Mouse (Mus musculus) limb, embryonic 14.5 days (tissue): Measurements from ENCODE around the gene Cox17. TPM values are rescaled to one million over a fixed set of nuclear protein-coding genes. Genes with fewer than 3 reads are reported as not detected.
A peak's percentile ranks its signal among the peaks of the same experiment; 100 is the strongest.

Experiments
- ATAC-seq: fragments of 200-750 bp; cut with Nextera tagmentation; 2 replicates; pipeline ENCODE4 v1.8.0; 2017; ENCODE audit warnings: low read depth, moderate number of reproducible peaks, moderate TSS enrichment; ENCODE audit not compliant: low FRiP score
- DNase-seq: peaks from one replicate; pipeline ENCODE4 v3.0.0-alpha.2; 2015; ENCODE audit warnings: low spot score
- H3K27ac ChIP-seq: fragments of 300-500 bp; sonication (generic); replicated peaks from 2 replicates; pipeline ENCODE4 v1.5.1; 2014; ENCODE audit warnings: low read depth, mild to moderate bottlenecking, low read length, moderate library complexity, mixed read lengths
- H3K27me3 ChIP-seq: fragments of 300-500 bp; sonication (generic); 2 replicates; pipeline ENCODE4 v1.6.1; 2014; ENCODE audit warnings: low read length, mixed read lengths; ENCODE audit not compliant: control insufficient read depth, insufficient read depth
- H3K36me3 ChIP-seq: fragments of 300-500 bp; sonication (generic); 2 replicates; pipeline ENCODE4 v1.6.1; 2014; ENCODE audit warnings: mild to moderate bottlenecking, low read length, moderate library complexity, mixed read lengths; ENCODE audit not compliant: control insufficient read depth, insufficient read depth
- H3K4me1 ChIP-seq: fragments of 300-500 bp; sonication (generic); 2 replicates; pipeline ENCODE4 v1.6.1; 2014; ENCODE audit warnings: antibody characterized with exemption, low read length, mixed read lengths; ENCODE audit not compliant: control insufficient read depth, insufficient read depth
- H3K4me2 ChIP-seq: fragments of 300-500 bp; sonication (generic); replicated peaks from 2 replicates; pipeline ENCODE4 v1.6.1; 2014; ENCODE audit warnings: low read depth, mild to moderate bottlenecking, low read length, moderate library complexity; ENCODE audit not compliant: severe bottlenecking
- H3K4me3 ChIP-seq: fragments of 300-500 bp; sonication (generic); replicated peaks from 2 replicates; pipeline ENCODE4 v1.5.1; 2014; ENCODE audit warnings: low read length
- H3K9ac ChIP-seq: fragments of 300-500 bp; sonication (generic); 2 replicates; pipeline ENCODE4 v1.6.1; 2014; ENCODE audit warnings: mild to moderate bottlenecking, low read depth, low read length, moderate library complexity; ENCODE audit not compliant: severe bottlenecking
- H3K9me3 ChIP-seq: fragments of 300-500 bp; sonication (generic); 2 replicates; pipeline ENCODE4 v1.6.1; 2016; ENCODE audit warnings: low read length; ENCODE audit not compliant: control insufficient read depth
- POLR2A ChIP-seq: fragments of 200-500 bp; IDR thresholded peaks from 2 replicates; pipeline ENCODE4 v1.8.0; 2012; ENCODE audit warnings: inconsistent platforms, mild to moderate bottlenecking, moderate library complexity, borderline replicate concordance; ENCODE audit not compliant: insufficient read depth, insufficient read length; ENCODE audit errors: extremely low read depth
- WGBS: fragments of 180-500 bp; shearing (Covaris S2); extraction: QIAGEN DNeasy Blood & Tissue Kit; methylation state at CpG from one replicate; pipeline ENCODE4 v1.1.7; 2014; 5-methylcytosine and 5-hydroxymethylcytosine counted together
- polyA plus RNA-seq, 2 experiments: library from polyadenylated mRNA; depleted of rRNA in 1 of 2; stranded (reverse) in 1 of 2; unstranded in 1 of 2; fragments of >200 nt; fragmentation: Nextera tagmentation in 1 of 2; extraction: Ambion mirVana in 1 of 2; gene quantifications; 2 replicates each; pipeline versions ENCODE4 v1.2.1 to v1.2.3; 2012 to 2014

The Cox17 gene
- polyA plus RNA-seq, 2 experiments: 83.6 to 124 TPM

- Histone ChIP-seq H3K9me3 (no peaks in the 10 kb centered on the region), H3K9ac (peak overlapping the region; percentile 43), H3K27me3 (no peaks in the 10 kb centered on the region), H3K36me3 (no peaks in the 10 kb centered on the region), H3K4me1 (peaks cover 22% of the 10 kb centered on the region), H3K4me2 (peak overlapping the region; percentile 51), H3K27ac (peak overlapping the region; percentile 62; the same call in 1 of the 2 replicates), H3K4me3 (peak overlapping the region; percentile 21)
- 22% methylated on average over 17 of the region's 17 CpGs for WGBS
- DNase-seq: peak; percentile 57
- TF ChIP-seq POLR2A: peak; percentile 37; the same call in 1 of the 2 replicates
- peak; percentile 78 for ATAC-seq
Observed at GRCm38 (mm10) chr16:38399531-38400231, 52.9 kb downstream of the Cox17 start.

GRCm38 (mm10) chr16:38400311-38400960, 53.6 kb downstream of the Cox17 start:
- Histone ChIP-seq H3K4me2 (peak overlapping the region; percentile 51), H3K9ac (peak overlapping the region; percentile 43), H3K9me3 (no peaks in the 10 kb centered on the region), H3K27me3 (no peaks in the 10 kb centered on the region), H3K4me3 (peak overlapping the region; percentile 21), H3K4me1 (peaks cover 22% of the 10 kb centered on the region), H3K36me3 (no peaks in the 10 kb centered on the region), H3K27ac (peak overlapping the region; percentile 62; the same call in 1 of the 2 replicates)
- no peak for TF ChIP-seq POLR2A
- DNase-seq (no peak), ATAC-seq (no peak)
- WGBS: 81% methylated on average over 9 of the region's 9 CpGs

- Histone ChIP-seq H3K27ac (no peak overlapping the region), H3K4me1 (peaks cover 16% of the 10 kb centered on the region), H3K4me2 (no peak overlapping the region), H3K4me3 (no peak overlapping the region), H3K36me3 (no peaks in the 10 kb centered on the region), H3K27me3 (no peaks in the 10 kb centered on the region), H3K9ac (no peak overlapping the region), H3K9me3 (no peaks in the 10 kb centered on the region)
- WGBS: 82% methylated on average over 6 of the region's 6 CpGs
- ATAC-seq (no peak), DNase-seq (no peak)
- no peak for TF ChIP-seq POLR2A
Observed at GRCm38 (mm10) chr16:38401468-38401867, 54.7 kb downstream of the Cox17 start.

Other genes starting within 250 kb of the Cox17 start
- 0.03 TPM in 1 of 2 replicates, not detected in the other for gene Nr1i2, start 52.2 kb upstream of the Cox17 start, polyA plus RNA-seq (2012; rRNA removed)
- not detected in 2 replicates for gene Nr1i2, start 52.2 kb upstream of the Cox17 start, polyA plus RNA-seq (2014; fragmentation: Nextera tagmentation; extraction: Ambion mirVana)
- gene Maats1, start 4.8 kb upstream of the Cox17 start, polyA plus RNA-seq (2012; rRNA removed): 0.03 and 0.10 TPM in 2 replicates
- gene Maats1, start 4.8 kb upstream of the Cox17 start, polyA plus RNA-seq (2014; fragmentation: Nextera tagmentation; extraction: Ambion mirVana): 0.10 TPM in 1 of 2 replicates, not detected in the other
- 0.78 TPM in 1 of 2 replicates, not detected in the other for gene Gm21987, start within 50 bp of the Cox17 start, polyA plus RNA-seq (2012; rRNA removed)
- not detected in 2 replicates for gene Gm21987, start within 50 bp of the Cox17 start, polyA plus RNA-seq (2014; fragmentation: Nextera tagmentation; extraction: Ambion mirVana)
- 4.6 and 6.0 TPM in 2 replicates for gene Popdc2, start 15.2 kb downstream of the Cox17 start, polyA plus RNA-seq (2012; rRNA removed)
- gene Popdc2, start 15.2 kb downstream of the Cox17 start, polyA plus RNA-seq (2014; fragmentation: Nextera tagmentation; extraction: Ambion mirVana): 4.2 TPM in 2 replicates
- gene Pla1a, start 86.2 kb downstream of the Cox17 start, polyA plus RNA-seq (2012; rRNA removed): 0.85 and 1.1 TPM in 2 replicates
- 0.36 and 0.41 TPM in 2 replicates for gene Pla1a, start 86.2 kb downstream of the Cox17 start, polyA plus RNA-seq (2014; fragmentation: Nextera tagmentation; extraction: Ambion mirVana)
- gene Adprh, start 105.7 kb downstream of the Cox17 start, polyA plus RNA-seq (2012; rRNA removed): 69.5 and 70.1 TPM in 2 replicates
- gene Adprh, start 105.7 kb downstream of the Cox17 start, polyA plus RNA-seq (2014; fragmentation: Nextera tagmentation; extraction: Ambion mirVana): 106 and 114 TPM in 2 replicates
- gene Cd80, start 108.6 kb downstream of the Cox17 start, polyA plus RNA-seq (2012; rRNA removed): 0.36 and 0.45 TPM in 2 replicates
- gene Cd80, start 108.6 kb downstream of the Cox17 start, polyA plus RNA-seq (2014; fragmentation: Nextera tagmentation; extraction: Ambion mirVana): 0.22 and 0.33 TPM in 2 replicates
- 15.5 and 17.0 TPM in 2 replicates for gene Timmdc1, start 175.7 kb downstream of the Cox17 start, polyA plus RNA-seq (2012; rRNA removed)
- 20.9 and 21.2 TPM in 2 replicates for gene Timmdc1, start 175.7 kb downstream of the Cox17 start, polyA plus RNA-seq (2014; fragmentation: Nextera tagmentation; extraction: Ambion mirVana)
- 59.0 and 63.5 TPM in 2 replicates for gene Poglut1, start 203.3 kb downstream of the Cox17 start, polyA plus RNA-seq (2012; rRNA removed)
- 59.3 and 70.3 TPM in 2 replicates for gene Poglut1, start 203.3 kb downstream of the Cox17 start, polyA plus RNA-seq (2014; fragmentation: Nextera tagmentation; extraction: Ambion mirVana)
- gene Tmem39a, start 211.7 kb downstream of the Cox17 start, polyA plus RNA-seq (2012; rRNA removed): 309 and 389 TPM in 2 replicates
- gene Tmem39a, start 211.7 kb downstream of the Cox17 start, polyA plus RNA-seq (2014; fragmentation: Nextera tagmentation; extraction: Ambion mirVana): 146 and 160 TPM in 2 replicates